Mouse (Mus musculus): Measurements from ENCODE around the gene Syde2.

GRCm38 (mm10) chr3:145950815-145951130, 36.9 kb upstream of the Syde2 start:
- TF ChIP-seq POLR2A (IDR thresholded peaks at IDR 0.05; ENCODE audit: low read depth, low read length) (no peak), CTCF (conservative IDR thresholded peaks at IDR 0.05; ENCODE audit: insufficient read depth, insufficient read length, low read depth, low read length) (no peak)

Data from kidney, adult 2 months (tissue).